Mouse (Mus musculus) cortical plate, adult 2 months (tissue): ENCODE results near the gene Tcp1.

Experiments
- CTCF ChIP-seq: fragments of 200-500 bp; IDR thresholded peaks from 2 replicates; pipeline ENCODE4 v1.5.1; 2011; ENCODE audit warnings: mild to moderate bottlenecking, control low read depth, low read length; ENCODE audit not compliant: insufficient read depth; ENCODE audit errors: extremely low read depth
- POLR2A ChIP-seq: fragments of 200-500 bp; IDR thresholded peaks from 2 replicates; pipeline ENCODE4 v1.6.1; 2011; ENCODE audit warnings: mild to moderate bottlenecking, low read length, control low read depth; ENCODE audit not compliant: insufficient read depth; ENCODE audit errors: extremely low read depth

DNA sequence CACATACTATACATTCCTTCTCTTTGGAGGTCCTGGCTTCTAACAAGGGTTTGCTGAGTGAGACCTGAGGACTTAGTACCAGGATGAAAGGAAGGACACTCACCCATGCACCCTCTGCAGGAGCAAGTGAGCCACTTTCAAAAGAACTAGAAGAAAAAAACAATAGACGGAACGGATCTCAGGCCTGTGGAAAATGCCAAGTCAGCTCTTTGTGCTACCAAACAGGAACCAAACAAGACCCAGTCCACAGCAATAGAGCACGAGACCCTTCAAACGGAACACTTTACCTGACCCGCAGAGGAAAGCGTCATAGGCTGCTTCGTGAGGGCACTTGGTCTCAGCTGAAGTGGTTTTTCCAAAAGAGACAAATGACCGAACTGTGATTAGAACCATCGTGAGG lies 23.5 kb upstream of the Tcp1 start:
- TF ChIP-seq CTCF (no peak), POLR2A (no peak)
